Mouse (Mus musculus) erythroblast, adult 5-6 weeks (primary cell): ENCODE measurements around the gene Atad5. TPM values are rescaled to one million over a fixed set of nuclear protein-coding genes. Genes with fewer than 3 reads are reported as not detected.
A peak's percentile ranks its signal among the peaks of the same experiment; 100 is the strongest.
"Not testable (repeated sequence)": the region's sequence is repeated elsewhere in the genome, so short reads cannot be mapped to it uniquely, and the experiment has no call there.

Experiments used
- ATAC-seq: replicated peaks from 2 replicates; pipeline ENCODE4 v1.8.0; 2016; ENCODE audit warnings: moderate number of reproducible peaks, mild to moderate bottlenecking, moderate TSS enrichment, inconsistent platforms; ENCODE audit not compliant: poor library complexity, low FRiP score, severe bottlenecking
- total RNA-seq, 2 experiments: library from RNA; stranded (forward) in 1 of 2; stranded (reverse) in 1 of 2; fragments of 150-400 nt in 1 of 2; fragments of 200-764, 138-1000 nt in 1 of 2; gene quantifications; 2 replicates each; pipeline versions ENCODE4 v1.2.3 to v1.2.4; 2015 to 2017; ENCODE audit warnings: low replicate concordance in 2 of 2

Gene Atad5
- total RNA-seq (2015; ENCODE audit: low replicate concordance), result 25.1 and 32.1 TPM in 2 replicates
- total RNA-seq (2017; ENCODE audit: low replicate concordance), result 25.4 and 38.9 TPM in 2 replicates

GRCm38 (mm10) chr11:80088917-80089816 is at the start of gene Atad5:
Atad5 (plus strand) TSS chr11:80089400.
- peak; percentile 86 for ATAC-seq

GRCm38 (mm10) chr11:80042615-80043418 is 46.4 kb upstream of the Atad5 start:
- peak; percentile 85 for ATAC-seq

GRCm38 (mm10) chr11:80043419-80043817 is 45.8 kb upstream of the Atad5 start:
- no peak for ATAC-seq

DNA sequence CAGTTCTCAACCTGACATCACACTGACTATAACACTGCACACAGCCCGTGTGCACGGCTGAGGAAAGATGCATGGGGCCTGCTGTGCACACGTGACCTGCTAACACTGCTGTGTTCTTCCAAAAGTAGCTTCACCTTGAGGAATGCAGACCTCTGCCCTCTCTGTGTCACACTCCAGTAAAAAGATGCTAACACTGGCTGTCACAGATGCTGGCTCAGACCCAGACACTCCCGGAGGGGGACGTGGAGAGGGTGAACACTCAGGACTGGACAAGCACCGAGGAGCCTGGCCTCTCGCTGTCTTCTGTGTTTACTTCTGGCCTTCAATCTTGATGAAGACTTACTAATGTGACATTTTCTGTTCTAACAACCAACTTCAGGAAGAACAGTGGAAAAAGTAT is 42.3 kb upstream of the Atad5 start:
- no peak for ATAC-seq

GRCm38 (mm10) chr11:80050088-80050487 is 39.1 kb upstream of the Atad5 start:
- ATAC-seq, result no peak

- ATAC-seq, result no peak
These were observed 36.7 kb upstream of the Atad5 start for GRCm38 (mm10) chr11:80052456-80052855.

DNA sequence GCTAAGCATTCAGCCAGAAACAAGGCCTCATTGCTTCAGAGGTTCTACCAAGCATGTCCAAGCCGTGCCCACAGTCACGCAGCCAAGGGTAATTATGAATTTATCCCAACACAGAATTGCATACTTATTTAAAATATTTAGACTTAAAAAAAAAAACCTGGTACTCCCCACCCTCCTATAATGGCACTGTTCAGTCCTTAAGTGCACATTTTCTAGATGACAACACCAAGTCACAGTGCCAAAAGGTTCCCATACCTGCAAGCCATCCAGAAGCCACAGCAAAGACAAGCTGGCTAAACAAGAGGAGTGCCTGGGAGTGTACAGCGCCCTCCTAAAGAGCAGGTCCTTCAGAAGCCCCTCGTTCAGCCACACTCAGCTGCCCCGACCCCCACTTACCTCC is 36.0 kb upstream of the Atad5 start:
- no peak for ATAC-seq

DNA sequence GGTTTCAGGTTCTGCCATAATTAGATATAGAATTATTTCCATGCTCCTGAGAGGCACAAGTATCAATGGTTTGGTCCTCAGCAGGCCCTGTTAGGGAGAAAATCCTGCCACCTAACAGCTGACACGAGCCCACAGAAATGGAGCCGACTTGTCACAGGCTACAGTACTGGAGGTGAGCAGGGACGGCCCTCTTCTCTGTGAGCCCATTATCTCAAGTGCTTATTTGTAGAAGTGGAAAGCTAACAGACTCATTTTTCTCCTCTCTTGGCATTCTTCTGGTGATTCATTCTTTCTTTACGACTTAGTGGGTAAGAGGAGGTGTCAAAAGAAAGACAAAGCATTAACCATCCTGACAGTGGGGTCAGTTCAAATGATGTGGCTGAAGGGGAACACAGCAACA is 34.5 kb upstream of the Atad5 start:
- no peak for ATAC-seq

- no peak for ATAC-seq
These were observed 33.1 kb upstream of the Atad5 start for GRCm38 (mm10) chr11:80056141-80056540.

DNA sequence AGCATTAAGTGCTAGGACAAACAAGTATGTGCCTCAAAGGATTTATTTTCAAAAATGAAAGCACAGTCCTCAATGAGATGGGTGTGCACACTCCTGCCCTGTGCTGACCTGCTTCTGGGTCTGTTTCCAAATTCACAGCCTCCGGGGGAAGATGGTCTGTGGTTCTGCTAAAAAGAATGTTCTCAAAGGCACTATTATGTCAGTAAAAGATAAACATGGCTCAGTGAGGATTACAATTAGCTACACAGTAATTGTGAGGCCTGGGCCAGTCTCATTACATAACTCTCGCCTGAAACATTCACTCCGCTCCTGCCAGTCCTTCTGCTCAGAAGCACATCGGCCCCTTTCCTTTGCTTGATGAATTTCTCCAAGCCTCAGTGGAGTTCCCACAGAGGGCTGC is 27.0 kb upstream of the Atad5 start:
- ATAC-seq, result no peak

GRCm38 (mm10) chr11:80066373-80066772 is 22.8 kb upstream of the Atad5 start:
- not testable (repeated sequence) for ATAC-seq

DNA sequence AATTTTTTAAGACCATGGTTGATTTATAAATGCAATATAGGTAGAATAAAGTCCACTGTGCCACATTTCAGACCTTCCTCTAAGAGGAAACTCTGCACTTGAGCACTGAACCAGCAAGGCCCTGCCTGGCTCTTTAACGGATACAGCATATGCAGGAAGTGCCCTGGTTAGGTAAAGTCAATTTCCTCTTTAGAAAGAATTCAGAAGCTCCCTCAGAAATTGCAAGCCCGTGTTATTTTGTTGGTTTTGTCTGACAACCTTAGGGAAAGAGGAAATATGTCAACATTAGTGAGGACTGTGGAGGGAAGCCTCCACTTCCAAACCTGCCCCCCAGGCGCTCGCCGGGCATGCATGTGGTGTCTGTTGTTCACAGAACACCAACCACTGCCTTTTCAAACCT is 21.6 kb upstream of the Atad5 start:
- no peak for ATAC-seq

- no peak for ATAC-seq
These were observed 19.4 kb upstream of the Atad5 start for GRCm38 (mm10) chr11:80069815-80070214.

- no peak for ATAC-seq
These were observed 18.2 kb upstream of the Atad5 start for GRCm38 (mm10) chr11:80071039-80071438.

DNA sequence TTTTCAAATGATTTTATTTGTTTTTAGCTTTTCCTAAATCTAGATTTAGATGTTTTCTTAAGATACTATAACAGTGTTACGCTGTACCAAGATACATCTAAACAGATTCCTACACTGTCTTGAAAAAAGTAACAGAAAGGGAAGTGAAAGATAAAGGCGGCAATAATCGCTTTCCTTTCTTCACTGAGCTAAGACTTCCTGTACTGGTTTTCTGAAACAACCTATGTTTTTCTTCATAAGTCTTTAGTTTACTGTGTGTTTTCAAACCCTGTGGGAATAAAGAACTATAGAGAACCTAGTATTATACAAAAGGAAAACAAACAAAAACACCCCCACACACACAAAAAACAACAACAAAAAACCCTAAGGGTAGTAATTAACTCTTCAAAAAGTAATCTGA is 16.8 kb upstream of the Atad5 start:
- no peak for ATAC-seq

DNA sequence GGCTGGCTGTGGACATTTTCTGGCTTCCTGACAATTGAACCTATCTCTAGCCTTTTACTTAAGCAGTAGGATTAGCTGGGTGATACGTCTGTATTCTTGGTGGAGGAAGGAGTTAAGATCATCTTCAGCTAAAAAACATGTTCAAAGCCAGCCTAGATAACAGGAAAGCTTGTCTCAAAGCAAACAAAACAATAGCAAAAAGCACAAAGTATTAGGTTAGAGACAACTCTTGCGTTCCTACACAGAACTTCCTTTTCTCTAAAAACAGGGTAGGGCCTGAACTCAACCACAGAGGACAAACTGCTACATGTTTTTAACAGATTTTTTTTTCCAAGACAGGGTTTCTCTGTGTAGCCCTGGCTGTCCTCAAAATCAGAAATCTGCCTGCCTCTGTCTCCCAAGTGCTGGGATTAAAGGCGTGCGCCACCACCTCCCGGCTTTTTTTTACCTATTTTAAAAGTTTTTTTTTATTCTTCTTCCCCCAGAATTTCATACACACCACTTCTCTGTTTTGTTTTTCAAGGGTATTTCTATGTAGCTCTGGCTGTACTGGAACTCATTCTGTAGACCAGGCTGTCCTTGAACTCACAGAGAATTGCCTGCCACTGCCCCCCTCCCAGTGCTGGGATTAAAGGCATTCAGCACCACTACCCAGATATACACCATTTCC is 13.5 kb upstream of the Atad5 start:
- ATAC-seq, result no peak

DNA sequence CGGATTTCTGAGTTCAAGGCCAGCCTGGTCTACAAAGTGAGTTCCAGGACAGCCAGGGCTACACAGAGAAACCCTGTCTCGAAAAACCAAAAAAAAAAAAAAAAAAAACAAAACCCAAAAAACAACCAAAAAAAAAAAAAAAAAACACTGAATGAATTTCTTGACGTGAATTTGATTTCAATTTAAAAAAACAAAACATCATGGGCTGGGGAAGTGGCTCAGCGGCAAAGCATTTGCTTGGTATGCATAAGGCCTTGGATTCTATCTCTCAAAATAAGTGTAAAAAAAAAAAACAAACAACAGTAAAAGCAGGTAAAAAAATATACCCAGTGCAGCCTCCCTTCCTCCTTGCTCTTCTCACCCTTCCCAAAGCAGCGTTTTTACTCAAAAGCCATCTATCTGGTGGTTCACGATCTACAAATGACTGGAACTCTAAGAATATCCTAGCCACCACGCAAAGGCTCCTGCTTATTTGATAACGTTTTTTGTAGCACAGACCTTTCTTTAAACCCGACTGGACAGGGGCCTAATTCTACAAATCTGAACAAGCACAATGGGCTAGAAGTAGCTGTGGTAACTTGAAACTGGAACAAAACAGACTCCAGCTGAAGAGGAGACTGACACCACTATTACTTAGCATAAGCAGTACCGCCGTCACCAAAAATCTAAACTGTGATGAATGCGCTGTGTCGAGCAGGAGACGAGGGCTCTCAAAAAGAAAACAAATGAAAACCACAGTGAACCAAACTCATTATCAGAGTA is 11.2 kb upstream of the Atad5 start:
- no peak for ATAC-seq

DNA sequence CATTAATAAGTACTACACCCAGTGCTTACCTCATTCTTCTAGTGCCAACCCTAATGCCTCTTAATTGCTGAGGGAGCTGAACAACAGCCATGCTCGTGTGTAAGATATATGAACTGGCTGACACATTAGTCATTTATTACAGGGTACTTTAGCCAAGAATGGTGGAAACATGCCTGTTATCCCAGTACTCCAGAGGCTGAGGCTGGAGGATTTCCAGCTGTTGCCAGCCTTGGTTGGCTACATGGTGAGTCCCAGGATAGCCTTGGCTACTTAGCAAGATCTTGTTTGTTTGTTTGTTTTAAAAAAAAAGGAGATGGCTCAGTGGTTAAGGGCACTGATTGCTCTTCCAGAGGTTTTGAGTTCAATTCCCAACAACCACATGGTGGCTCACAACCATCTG is 10.4 kb upstream of the Atad5 start:
- no peak for ATAC-seq

- no peak for ATAC-seq
These were observed 9.4 kb upstream of the Atad5 start for GRCm38 (mm10) chr11:80079751-80080150.
